In the genomic region with DNA sequence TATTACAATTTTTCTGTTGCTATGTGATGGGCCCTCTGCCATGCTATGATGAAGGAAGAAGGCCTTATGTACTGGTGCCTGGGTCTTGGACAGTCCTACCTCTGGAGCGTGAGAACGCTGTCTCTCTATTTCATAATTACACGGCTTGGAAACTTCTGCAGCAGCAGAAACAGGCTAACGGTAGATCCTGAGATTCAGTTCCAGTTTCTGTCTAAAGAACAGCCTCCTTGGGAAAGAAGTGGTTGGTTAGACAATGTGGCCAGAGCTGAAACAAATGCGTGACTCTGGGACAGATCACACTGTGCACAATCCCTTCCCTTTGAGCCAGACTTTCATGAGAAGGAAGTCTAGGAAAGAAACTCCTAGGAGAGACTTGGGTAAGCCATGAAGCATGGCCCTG, we compare ENCODE assay signal across 23 mouse cellular contexts.
"Had no signal": no experiment of that assay in that cellular context is flagged by ENCODE, and none has a peak within 500 bp of the region (broad histone marks: within the 10 kb centered on the region; RNA-seq: fewer than 3 reads in every experiment).

No protein-coding gene starts in this region.

- DNase-seq: gastrocnemius, adult 2 months; gastrocnemius, postnatal 10 days; gastrocnemius, postnatal 25 days; heart, adult 2 months; heart, postnatal 14 days; heart, postnatal 36 days; kidney, adult 11 months; kidney, adult 2 months; kidney, adult 9 months; kidney, postnatal 14 days; kidney, postnatal 36 days; liver had no signal

- ATAC-seq: hindbrain, postnatal 0 days; intestine, embryonic 16.5 days had no signal

- H3K36me3 ChIP-seq: heart, embryonic 13.5 days; heart, embryonic 15.5 days; hindbrain, embryonic 13.5 days; hindbrain, embryonic 15.5 days; kidney, embryonic 15.5 days; limb, embryonic 10.5 days; limb, embryonic 12.5 days had no signal

- H3K4me3 ChIP-seq: gastrocnemius, adult 2 months; heart, adult 2 months; heart, embryonic 13.5 days; heart, embryonic 15.5 days; hindbrain, embryonic 13.5 days; hindbrain, embryonic 15.5 days; kidney, embryonic 15.5 days; left cerebral cortex, adult 2 months; limb, embryonic 10.5 days; limb, embryonic 12.5 days had no signal

- H3K4me1 ChIP-seq: hindbrain, embryonic 15.5 days had no signal

- H3K27ac ChIP-seq: gastrocnemius, adult 2 months; heart, adult 2 months; heart, embryonic 13.5 days; heart, embryonic 15.5 days; hindbrain, embryonic 13.5 days; hindbrain, embryonic 15.5 days; hindbrain, postnatal 0 days; kidney, embryonic 15.5 days; kidney, postnatal 0 days; left cerebral cortex, adult 2 months; limb, embryonic 10.5 days; limb, embryonic 12.5 days had no signal

- H3K27me3 ChIP-seq: heart, embryonic 13.5 days; heart, embryonic 15.5 days; hindbrain, embryonic 13.5 days; hindbrain, embryonic 15.5 days; kidney, embryonic 15.5 days; limb, embryonic 12.5 days had no signal
